Mouse (Mus musculus) midbrain, embryonic 12.5 days (tissue): ENCODE data around the gene Vmn2r17. TPM values are rescaled to one million over a fixed set of nuclear protein-coding genes. Genes with fewer than 3 reads are reported as not detected.

Experiments
- ATAC-seq: fragments of 200-750 bp; cut with Nextera tagmentation; 2 replicates; pipeline ENCODE4 v1.8.0; 2017; ENCODE audit warnings: low read depth, moderate TSS enrichment, moderate library complexity; ENCODE audit not compliant: low FRiP score
- H3K27ac ChIP-seq: fragments of 300-500 bp; sonication (generic); replicated peaks from 2 replicates; pipeline ENCODE4 v1.5.1; 2016; ENCODE audit warnings: mild to moderate bottlenecking
- H3K27me3 ChIP-seq: fragments of 300-500 bp; sonication (generic); 2 replicates; pipeline ENCODE4 v1.6.1; 2016; ENCODE audit warnings: mild to moderate bottlenecking
- H3K36me3 ChIP-seq: fragments of 300-500 bp; sonication (generic); 2 replicates; pipeline ENCODE4 v1.6.1; 2016
- H3K4me1 ChIP-seq: fragments of 300-500 bp; sonication (generic); 2 replicates; pipeline ENCODE4 v1.6.1; 2016
- H3K4me2 ChIP-seq: fragments of 300-500 bp; sonication (generic); replicated peaks from 2 replicates; pipeline ENCODE4 v1.6.1; 2016; ENCODE audit warnings: mild to moderate bottlenecking, moderate library complexity
- H3K4me3 ChIP-seq: fragments of 300-500 bp; sonication (generic); 2 replicates; pipeline ENCODE4 v1.5.1; 2016; ENCODE audit warnings: mild to moderate bottlenecking
- H3K9ac ChIP-seq: fragments of 300-500 bp; sonication (generic); replicated peaks from 2 replicates; pipeline ENCODE4 v1.6.1; 2016; ENCODE audit warnings: mild to moderate bottlenecking, moderate library complexity
- H3K9me3 ChIP-seq: fragments of 300-500 bp; sonication (generic); 2 replicates; pipeline ENCODE4 v1.6.1; 2016; ENCODE audit warnings: mild to moderate bottlenecking
- WGBS: fragments of 180-500 bp; shearing (Covaris S2); methylation state at CpG from one replicate; pipeline ENCODE4 v1.1.7; 2016; 5-methylcytosine and 5-hydroxymethylcytosine counted together
- polyA plus RNA-seq: library from polyadenylated mRNA; unstranded; fragments of >200 nt; fragmentation: Nextera tagmentation; extraction: Ambion mirVana; gene quantifications from 2 replicates; pipeline ENCODE4 v1.2.1, GENCODE M21; 2016

The Vmn2r17 gene
- not detected in 2 replicates for polyA plus RNA-seq

DNA sequence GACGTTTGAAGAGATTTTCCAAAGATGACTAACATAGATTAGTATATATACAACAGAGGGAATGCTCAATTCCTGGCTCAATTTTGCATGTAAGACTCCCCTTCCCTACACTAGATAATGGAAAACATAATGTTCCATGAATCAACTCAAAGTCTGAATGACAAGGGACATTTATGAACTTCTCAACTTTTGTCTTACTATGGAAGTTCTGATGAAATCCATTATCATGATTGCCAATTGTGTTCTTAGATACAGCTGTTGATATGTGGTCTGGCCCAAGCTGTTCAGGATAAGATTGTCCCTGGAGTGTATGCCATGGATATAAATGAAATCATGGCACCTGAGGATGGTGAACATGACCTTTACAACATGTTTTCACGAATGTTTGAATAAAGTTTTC, at the start of gene Vmn2r17:
Gene Vmn2r17 (plus strand): TSS at position 301 of the 400 bp plus-strand sequence.
- no peaks in the 10 kb centered on the region for H3K36me3 ChIP-seq
- H3K9me3 ChIP-seq, result peaks cover 13% of the 10 kb centered on the region; the same call in 1 of the 2 replicates
- no peak for ATAC-seq
- H3K27ac ChIP-seq, result no peak within 1 kb of the TSS
- no peak within 1 kb of the TSS for H3K4me3 ChIP-seq
- H3K4me1 ChIP-seq, result no peaks in the 10 kb centered on the region
- WGBS, result 64% methylated on average over 2 of the region's 2 CpGs
- no peaks in the 10 kb centered on the region for H3K27me3 ChIP-seq
- no peak within 1 kb of the TSS for H3K9ac ChIP-seq
- H3K4me2 ChIP-seq, result no peak within 1 kb of the TSS

DNA sequence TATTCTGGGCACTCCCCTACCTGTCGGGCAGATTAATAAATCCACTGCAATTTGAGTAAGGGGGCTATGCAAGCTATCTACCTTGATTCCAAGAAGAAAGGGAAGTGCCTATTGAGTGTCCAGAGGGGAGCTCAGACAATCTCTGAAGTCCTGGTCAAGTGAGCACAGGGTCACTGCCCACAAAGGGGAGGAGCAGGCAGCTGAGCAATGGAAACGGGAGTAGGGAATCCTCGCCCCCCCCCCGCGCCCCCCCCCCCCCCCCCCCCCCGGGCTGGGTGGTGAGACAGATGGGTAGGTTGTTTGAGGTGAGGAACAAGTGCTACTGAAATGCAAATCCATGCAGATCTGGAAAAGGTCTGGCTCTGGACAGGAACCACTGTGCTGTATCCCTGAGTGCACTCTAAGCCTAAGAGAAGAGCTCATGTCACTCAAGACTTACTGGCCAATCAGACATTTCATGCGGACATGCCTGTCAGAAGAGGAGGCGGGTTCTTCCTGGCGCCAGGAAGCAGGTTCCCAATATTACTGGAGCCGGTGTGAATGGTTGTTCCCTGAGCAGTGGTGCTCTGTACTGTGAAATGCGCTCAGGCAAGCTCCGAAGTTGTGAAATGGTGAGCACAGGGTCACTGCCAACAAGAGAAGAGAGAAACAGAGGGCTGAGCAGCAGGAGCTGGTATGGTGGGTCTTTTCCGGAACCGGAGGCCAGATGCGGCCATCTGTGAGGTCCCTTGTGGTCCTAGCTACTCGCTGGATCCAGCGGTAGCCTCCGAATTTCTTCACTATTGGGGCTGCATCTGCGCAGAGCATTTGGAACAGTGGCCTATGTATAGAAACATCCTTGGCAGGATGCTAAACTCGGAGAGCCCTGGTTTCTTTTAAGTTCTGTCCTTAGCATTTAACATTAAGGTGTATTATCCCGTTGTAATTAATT, 47.4 kb downstream of the Vmn2r17 start:
- no peak overlapping the region for H3K9ac ChIP-seq
- no peaks in the 10 kb centered on the region for H3K4me1 ChIP-seq
- H3K4me3 ChIP-seq, result peak overlapping the region; percentile 30
- WGBS, result 30% methylated on average over 17 of the region's 21 CpGs
- H3K9me3 ChIP-seq, result peaks cover 27% of the 10 kb centered on the region
- peak; percentile 80 for ATAC-seq
- no peaks in the 10 kb centered on the region for H3K27me3 ChIP-seq
- H3K4me2 ChIP-seq, result peak overlapping the region; percentile 43
- no peaks in the 10 kb centered on the region for H3K36me3 ChIP-seq
- H3K27ac ChIP-seq, result no peak overlapping the region

DNA sequence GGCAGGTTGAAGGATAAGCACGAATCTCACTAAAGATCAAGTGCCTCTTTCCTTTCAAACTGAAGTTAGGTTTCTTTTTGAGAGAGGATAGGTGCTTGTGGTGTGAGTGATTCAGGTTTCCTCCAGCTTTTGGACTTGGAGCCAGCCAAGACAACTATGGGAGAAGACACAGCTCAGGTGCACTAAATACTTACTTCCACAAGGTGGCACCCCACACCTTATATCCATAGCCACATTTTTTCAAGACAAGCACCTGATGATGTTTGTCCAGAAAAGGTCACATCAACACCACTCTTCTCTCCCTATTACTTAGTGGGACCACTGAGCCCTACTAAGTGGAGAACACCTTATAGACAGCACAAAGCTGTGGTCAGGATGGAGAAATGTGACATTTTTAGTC, 87.2 kb downstream of the Vmn2r17 start:
- no peak overlapping the region for H3K4me2 ChIP-seq
- H3K27ac ChIP-seq, result no peak overlapping the region
- no peak overlapping the region for H3K9ac ChIP-seq
- H3K9me3 ChIP-seq, result peaks cover 26% of the 10 kb centered on the region
- WGBS, result 15% methylated on average over 1 of the region's 1 CpGs
- H3K4me1 ChIP-seq, result no peaks in the 10 kb centered on the region
- H3K27me3 ChIP-seq, result no peaks in the 10 kb centered on the region
- H3K4me3 ChIP-seq, result no peak overlapping the region
- no peaks in the 10 kb centered on the region for H3K36me3 ChIP-seq
- ATAC-seq, result no peak

Other genes starting within 250 kb of the Vmn2r17 start
- gene Vmn2r13, start 227.5 kb upstream of the Vmn2r17 start, polyA plus RNA-seq, result not detected in 2 replicates
- gene Vmn2r14, start 195.0 kb upstream of the Vmn2r17 start, polyA plus RNA-seq, result not detected in 2 replicates
- not detected in 2 replicates for gene Vmn2r15, start 122.0 kb upstream of the Vmn2r17 start, polyA plus RNA-seq
- gene Vmn2r16, start 89.5 kb upstream of the Vmn2r17 start, polyA plus RNA-seq, result not detected in 2 replicates
- gene Crlf2, start 139.3 kb downstream of the Vmn2r17 start, polyA plus RNA-seq, result 5.7 TPM in 2 replicates